Mouse (Mus musculus) 3T3-L1 (cell line): ENCODE data around the gene Ccser2.
A peak's percentile ranks its signal among the peaks of the same experiment; 100 is the strongest.
"Not testable (repeated sequence)": the region's sequence is repeated elsewhere in the genome, so short reads cannot be mapped to it uniquely, and the experiment has no call there.

Experiments
- DNase-seq: peaks from one replicate; pipeline ENCODE4 v3.0.0-alpha.2; 2015; ENCODE audit warnings: low read depth, low spot score

The Ccser2 gene

DNA sequence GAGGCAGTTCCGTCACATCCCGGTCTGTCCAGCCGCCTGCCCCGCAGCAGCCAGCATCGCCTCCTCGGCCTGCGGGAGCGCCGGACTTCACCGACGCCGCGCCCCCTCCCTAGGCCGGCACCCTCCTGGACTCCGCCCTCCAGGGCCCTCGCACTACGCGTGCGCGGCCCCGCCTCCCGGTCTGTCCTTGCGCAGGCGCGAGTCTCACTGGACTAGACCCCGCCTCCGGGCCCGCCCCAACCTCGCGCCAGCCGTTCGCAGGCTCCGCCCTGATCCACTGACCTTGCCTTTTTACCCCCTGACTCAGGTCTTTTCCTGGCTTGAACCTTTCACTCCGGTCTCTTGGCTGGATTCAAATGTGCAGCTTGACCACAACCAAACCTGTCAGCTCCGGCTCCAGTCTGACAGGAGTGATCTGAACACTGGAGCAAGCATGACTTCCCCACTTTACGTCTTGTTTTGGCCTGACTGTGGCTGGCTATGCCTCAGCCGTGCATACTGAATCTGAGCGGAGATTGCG lies at the start of gene Ccser2:
TSS of gene Ccser2 (minus strand) at position 150 of the 520 bp plus-strand sequence.
- DNase-seq = peak; percentile 92

DNA sequence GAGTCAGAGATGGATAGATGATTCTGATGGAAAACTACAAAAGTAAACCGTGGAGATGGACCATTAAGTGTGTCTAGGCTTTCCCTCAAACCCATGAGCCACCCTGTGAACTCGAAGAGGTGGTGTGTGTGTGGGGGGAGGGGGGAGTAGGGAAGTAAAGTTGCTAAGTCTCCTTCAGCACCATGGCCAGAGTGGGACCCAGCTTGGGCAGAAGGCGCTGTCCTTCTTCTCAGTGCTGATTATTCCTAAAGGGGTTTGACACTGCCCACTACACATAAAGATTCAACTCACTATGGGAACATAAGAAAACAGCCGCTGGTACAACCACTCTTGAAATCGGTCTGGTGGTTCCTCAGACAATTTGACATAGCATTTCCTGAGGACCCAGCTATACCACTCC lies 47.3 kb upstream of the Ccser2 start:
- DNase-seq = peak; percentile 54

- DNase-seq = no peak
Measured at GRCm38 (mm10) chr14:37013644-37014043, 45.1 kb upstream of the Ccser2 start.

GRCm38 (mm10) chr14:37009686-37010085 lies 41.1 kb upstream of the Ccser2 start:
- DNase-seq = no peak

DNA sequence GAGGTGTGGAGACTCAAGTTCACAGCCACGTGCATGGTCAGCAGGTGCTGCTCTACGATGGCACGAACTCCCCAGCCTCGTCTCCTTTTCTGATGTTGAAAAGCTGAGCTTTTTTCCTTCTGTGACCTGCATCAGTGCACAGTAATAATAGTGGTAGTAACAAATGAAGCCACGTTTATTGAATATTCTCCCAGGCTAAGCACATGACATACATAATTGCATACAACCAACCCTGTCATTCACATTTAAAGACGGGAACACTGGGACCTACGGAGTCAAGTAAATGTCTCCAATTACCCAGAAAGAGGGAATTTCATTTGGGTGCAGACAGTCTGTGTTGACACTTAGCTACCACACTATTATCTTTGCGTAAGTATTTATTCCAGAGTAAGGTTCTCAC lies 37.9 kb upstream of the Ccser2 start:
- no peak for DNase-seq

GRCm38 (mm10) chr14:37005865-37006264 lies 37.3 kb upstream of the Ccser2 start:
- DNase-seq = no peak

GRCm38 (mm10) chr14:37003431-37004095 lies 35.0 kb upstream of the Ccser2 start:
- DNase-seq = peak; percentile 72

GRCm38 (mm10) chr14:37002852-37003251 lies 34.3 kb upstream of the Ccser2 start:
- no peak for DNase-seq

- not testable (repeated sequence) for DNase-seq
Measured at GRCm38 (mm10) chr14:37000780-37001179, 32.2 kb upstream of the Ccser2 start.

- no peak for DNase-seq
Measured at GRCm38 (mm10) chr14:36989784-36990183, 21.2 kb upstream of the Ccser2 start.

DNA sequence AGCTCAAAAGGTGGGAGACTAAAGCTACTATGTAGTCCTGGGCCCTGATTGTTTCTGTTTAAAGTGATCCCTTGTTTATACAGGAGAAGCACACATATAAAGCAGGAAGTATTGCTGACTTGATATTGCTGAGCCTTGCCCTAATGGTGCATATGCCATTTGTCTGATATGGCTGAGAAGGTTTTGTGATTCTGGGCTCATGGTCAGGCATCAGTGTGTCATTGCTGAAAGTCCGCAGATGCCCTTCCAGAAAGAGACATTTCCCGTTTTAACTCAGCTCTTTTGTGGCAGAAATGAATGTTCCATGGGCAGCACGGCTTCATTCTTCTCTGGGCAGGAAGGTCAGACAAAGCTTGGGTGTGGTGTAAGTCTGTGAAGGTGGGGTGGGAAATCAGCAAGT lies 17.1 kb upstream of the Ccser2 start:
- no peak for DNase-seq

DNA sequence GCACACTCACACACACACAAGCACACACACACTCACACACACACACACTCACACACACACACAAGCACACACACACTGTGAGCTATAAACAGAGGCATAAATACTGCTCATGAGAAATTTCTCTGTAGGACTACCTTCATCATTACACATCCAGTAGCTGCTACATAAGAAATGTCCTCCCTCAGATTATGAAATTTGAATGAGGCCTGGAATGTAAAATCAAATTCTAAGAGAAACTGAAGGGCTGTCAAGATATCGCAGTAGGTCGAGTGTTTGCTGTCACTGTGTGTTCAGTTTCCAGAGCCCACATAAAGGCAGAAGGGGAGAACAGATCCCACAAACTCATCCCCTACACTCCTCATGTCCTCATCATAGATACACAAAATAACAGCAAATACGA lies 6.4 kb upstream of the Ccser2 start:
- DNase-seq = no peak

DNA sequence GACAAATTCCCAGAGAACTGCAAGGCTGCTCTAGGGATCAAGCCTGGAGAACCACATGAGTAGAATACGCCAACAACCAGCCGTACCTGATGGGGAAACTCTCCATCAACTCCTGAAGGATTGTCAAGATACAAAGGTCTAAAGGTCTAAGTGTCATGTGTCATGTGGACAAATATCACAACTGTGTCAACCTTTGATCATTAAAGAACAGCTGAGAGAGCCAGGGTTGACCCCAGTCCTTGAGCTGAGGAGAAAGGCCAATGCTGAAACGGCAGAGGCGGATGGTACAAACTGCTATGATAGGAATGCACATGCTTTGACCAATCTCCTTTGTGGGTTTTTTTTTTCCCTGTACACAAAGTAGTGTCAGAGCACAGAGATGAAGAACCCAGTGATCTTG lies 2.6 kb upstream of the Ccser2 start:
- DNase-seq = no peak

DNA sequence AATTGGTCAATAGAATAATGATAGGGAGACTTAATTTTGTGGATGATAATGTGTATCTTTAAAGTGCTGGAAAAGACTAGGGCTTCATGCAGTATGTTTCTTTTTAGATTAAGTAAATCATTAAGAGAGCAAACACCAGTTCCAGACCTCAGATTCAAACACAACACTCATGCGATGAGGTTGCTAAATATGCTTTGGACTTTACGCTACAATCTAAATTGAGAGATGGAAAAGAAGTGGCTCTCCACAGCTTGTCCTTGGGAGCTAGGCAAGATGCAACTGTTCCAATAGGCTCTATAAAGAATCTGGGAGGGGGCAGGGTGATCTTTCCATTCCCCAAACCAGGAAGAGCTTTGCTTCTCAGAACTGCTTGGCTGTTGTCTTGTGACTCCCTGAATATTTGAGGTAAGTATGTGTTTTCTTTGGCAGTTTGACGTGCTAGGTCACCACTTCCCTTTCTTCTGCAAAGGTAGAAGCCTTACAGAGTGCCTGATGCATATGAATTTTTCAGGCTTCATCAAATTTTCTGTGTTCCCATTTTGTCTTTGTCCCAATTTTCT lies 1.4 kb upstream of the Ccser2 start:
- DNase-seq = peak; percentile 74

- DNase-seq = peak; percentile 28
Measured at GRCm38 (mm10) chr14:36968076-36968627, 425 bp downstream of the Ccser2 start.

DNA sequence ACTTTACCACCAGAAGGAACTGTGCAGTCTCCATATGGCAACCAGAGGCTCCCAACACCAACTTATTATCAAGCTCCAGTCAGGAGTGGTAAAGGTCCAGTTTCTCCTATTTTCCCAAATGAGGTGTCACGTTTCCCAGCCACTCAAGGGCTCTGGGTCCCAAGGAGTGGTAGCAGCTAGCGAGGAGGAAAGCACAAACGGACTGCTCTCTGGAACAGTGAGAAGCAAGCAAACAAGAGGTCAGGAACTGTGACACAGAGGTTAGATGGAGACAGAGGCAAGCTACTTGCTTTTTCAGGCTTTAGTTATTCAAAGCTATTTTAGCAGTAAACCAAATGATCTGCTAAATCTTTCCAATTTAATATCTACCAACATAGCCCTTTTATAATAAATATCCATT lies 3.2 kb downstream of the Ccser2 start:
- no peak for DNase-seq

GRCm38 (mm10) chr14:36962477-36962876 lies 6.1 kb downstream of the Ccser2 start:
- DNase-seq = peak; percentile 87

DNA sequence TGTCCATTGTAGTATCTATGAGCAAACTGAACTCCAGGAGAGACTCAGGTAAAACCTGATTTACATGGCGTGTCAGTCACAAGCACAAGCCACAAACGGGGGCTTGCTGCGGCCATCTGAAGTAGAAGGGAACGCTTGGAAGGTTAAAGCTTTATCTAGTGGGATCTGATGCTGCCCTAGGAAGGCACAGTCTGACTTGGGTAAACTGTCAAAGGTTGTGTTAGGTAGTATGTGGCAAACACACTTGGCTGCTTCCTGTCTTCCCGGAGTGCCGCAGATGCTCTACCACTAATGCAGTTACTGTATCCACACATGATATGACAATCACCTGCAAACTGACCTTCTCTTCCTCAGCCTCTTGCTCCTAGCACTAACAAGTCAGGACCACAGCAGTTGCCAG lies 10.9 kb downstream of the Ccser2 start:
- no peak for DNase-seq

- no peak for DNase-seq
Measured at GRCm38 (mm10) chr14:36957261-36957660, 11.3 kb downstream of the Ccser2 start.

DNA sequence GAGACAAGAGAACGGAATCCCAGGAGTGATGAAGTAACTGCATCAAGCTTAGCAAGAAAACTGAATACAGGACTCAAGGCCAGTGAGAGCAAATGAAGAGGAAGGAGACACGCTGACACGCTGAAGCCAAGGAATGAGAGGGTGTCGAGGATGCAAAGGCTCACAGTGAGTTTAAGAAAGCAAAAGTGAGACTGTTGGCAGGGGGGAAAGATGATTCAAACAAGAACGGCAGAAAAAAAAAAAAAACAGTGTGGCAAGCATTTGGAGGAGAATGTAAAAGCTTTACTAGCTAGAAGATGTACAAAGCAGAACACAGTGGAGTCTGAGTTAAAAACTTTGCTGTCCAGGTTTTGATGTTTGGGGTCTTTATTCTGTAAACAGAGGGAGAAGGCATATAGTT lies 11.9 kb downstream of the Ccser2 start:
- no peak for DNase-seq

DNA sequence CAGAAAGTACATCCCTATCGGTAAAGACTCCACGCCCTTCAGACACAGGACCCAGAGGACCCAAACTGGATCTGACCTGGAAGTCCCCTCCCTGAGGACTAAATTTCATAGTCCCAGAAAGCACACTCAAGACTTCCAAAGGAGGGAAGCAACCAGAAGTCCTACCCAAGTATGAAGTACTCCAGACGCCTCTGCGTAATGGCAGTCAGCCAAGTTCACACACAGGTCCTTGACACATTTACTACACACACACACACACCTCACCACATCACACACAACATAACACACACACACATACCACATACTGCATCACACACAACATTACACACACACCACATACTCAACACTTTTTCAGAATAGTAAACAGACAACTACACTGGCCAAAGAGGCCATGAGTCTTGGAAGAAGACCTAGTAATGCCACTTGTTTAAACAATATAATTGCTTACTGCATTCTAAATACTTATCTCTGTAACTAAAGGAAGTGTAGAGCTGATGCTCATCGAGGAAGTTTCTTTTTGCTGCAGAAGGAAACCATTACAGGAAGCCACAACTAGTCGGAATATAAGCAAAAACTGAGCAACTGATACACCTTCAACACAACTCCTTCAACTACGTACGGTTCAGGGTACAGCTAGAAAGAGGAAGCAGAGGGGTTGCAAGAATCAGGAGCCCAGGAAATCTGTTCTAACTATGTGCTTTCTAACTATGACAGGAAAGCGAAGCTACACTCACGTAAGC lies 15.7 kb downstream of the Ccser2 start:
- no peak for DNase-seq

- peak; percentile 82 for DNase-seq
Measured at GRCm38 (mm10) chr14:36952142-36952541, 16.4 kb downstream of the Ccser2 start.
